Mouse (Mus musculus): Measurements from ENCODE around the gene Vangl1.
A peak's percentile ranks its signal among the peaks of the same experiment; 100 is the strongest.

Vangl1 gene

DNA sequence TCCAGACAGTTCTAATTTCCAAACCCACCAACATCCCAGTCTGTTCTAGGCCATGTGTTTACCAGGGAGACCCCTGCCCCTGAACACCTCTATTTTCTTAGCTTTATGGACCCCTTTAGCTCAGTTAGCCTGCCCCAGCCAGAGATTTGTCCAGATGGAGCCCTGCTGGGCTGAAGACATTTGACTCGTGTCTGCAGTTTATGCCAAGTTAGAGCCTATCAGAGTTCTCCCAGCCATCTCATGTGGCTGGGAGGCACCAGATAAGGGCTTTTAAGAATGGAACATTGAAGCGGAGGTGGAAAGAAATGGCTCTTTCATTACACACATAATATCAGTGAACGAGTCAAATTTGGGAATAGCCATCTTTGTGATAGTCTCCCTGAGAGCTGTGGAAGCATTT is 61.0 kb downstream of the Vangl1 start:
- DNase-seq (ENCODE audit: low spot score in 2 of 2): no peak

DNA sequence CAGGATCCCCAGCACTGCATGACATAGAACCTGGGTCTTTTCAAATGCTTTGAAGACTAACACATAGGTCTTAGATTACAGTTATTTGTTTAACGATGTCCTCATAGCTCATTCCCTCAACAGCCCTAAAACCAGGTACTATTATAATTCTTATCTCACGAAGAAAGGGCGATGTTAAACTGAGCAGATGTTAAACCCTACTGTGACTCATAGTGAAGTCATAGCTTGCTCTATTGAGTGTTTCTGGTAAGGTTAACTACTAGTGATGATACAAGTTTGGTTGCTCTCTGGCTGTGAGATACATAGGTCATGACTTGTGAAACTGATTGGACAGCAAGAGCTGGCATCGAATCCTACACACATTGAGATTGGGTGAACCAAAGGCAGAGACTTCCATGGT is 61.5 kb downstream of the Vangl1 start:
- no peak for DNase-seq (ENCODE audit: low spot score in 2 of 2)

DNA sequence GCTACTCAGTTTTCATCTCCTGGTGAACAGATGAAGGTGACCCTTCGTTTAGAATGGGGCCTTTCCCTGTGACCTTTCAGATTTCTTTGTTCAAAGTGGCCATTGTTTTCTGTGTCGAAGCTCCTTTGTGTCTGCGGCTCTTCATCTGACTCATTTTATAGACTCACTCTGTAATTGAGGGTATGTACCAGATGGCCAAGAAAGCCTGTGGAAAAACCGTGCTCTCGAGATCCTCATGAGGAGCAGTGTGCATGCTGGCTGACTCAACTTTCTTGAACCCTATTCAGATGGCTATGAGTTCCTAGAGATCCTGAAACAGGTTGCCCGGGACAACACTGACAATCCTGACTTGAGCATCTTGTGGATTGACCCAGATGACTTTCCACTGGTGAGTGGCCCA is 62.6 kb downstream of the Vangl1 start:
- no peak for DNase-seq (ENCODE audit: low spot score in 2 of 2)

DNA sequence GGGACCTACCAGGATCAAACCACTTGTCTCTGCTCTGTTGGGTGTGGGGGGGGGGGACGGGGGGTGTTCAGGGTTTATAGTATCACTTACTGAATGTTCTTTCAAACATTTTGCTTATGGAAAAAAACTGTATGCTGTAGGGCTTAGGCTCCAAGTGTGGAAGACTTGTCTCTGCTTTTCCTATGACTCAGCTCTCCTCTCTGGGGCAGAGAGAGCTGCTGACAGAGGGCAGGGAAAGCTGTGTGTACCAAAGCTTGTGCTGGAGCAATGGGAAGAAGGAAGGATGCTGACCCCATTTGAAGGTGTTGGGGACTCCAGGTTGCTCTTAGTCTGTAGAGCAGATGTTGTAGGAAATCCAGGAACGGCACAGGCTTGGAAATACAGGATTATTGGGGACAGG is 63.0 kb downstream of the Vangl1 start:
- DNase-seq (ENCODE audit: low spot score in 2 of 2): no peak

DNA sequence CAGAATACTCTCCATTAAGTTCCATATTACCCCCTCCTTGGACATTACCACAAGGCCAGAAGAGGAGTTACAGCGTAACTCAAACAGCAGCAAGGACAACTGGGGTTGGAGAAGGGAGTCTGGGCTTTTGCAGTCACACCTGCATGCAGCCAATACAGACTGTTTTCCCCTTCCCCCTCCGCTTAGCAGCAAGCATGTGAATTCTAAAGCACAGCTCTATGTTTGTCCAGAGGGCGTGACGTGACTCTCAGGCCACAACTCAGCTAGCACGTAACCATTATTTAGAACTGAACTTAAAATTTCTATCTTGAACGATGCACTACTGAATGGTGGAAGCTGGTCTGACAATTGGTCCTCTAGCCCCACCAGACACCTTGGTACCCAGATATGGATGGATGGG is 63.9 kb downstream of the Vangl1 start:
- DNase-seq (ENCODE audit: low spot score in 2 of 2): no peak

DNA sequence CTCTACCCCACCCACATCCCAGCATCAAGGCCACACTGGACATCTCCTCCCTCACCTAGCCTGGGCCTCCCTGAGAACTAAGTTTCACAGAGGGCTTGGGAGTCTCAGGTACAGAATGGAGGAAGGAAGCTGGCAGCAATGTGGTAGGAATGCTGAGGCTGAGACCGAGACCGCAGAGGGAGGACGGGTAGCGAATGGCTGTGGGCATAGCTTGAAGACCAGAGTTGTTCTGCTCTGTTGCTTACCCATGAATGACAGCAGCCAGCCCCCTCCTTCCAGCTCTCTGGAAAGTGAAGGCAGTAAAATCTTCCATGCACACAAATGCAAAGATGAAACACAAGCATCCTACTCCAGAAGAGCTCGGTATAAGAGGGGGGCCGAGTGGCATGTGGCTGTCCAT is 65.6 kb downstream of the Vangl1 start:
- DNase-seq (ENCODE audit: low spot score in 2 of 2): no peak

DNA sequence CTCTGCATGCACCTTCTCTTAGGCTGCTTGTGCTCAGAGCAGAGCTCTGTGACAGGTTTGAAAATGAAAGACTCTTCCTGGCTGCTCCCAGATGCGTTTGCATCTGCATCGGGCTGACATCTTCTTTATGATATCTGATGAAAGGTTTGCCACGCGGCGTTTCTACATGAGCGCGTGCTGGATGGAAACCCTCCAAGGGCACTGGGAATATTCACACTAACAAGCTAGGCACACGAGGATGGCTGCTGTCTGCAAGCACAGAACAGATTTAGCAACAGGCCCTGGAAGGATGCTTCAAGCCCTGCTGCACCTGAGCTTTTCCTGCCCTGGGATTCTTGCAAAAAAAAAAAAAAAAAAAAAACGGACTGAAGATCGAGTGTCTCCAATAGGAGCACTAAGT is 67.3 kb downstream of the Vangl1 start:
- no peak for DNase-seq (ENCODE audit: low spot score in 2 of 2)

DNA sequence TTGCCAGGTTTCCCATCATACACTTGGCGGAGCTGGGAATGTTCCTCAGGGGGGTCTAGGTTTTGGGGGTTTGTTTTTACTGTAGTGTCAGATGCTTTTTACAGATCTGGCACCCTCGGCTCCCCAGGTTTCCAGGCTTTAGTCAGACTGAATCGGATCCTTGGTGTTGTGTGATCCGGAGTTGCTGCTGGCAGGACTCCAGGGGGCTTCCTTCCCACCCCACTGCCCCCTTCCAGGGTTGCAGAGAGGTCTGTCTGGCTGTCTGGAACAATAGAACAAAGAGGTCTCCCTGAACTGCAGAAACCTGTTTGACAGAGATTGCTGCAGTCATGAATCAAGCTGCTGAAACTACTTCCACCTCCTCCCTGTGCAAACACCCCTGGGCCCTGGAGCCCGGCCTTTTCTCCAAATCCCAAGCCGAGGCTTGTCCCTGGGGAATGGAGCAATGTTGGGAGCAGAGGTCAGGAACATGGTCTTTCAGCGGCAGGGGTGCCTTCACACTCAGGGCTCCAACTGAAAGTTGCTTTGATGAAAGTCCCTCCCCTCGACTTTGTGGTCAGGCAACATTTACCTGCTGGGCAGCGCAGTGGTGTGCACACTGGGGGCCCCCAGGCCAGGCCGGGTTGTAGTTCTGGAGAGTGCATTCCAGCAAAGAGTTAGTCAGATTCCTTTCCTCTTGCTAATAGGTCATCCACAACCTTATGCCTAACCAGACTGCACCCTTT is 68.9 kb downstream of the Vangl1 start:
- DNase-seq (ENCODE audit: low spot score in 2 of 2): peak in 1 of 2 experiments; percentile 69

DNA sequence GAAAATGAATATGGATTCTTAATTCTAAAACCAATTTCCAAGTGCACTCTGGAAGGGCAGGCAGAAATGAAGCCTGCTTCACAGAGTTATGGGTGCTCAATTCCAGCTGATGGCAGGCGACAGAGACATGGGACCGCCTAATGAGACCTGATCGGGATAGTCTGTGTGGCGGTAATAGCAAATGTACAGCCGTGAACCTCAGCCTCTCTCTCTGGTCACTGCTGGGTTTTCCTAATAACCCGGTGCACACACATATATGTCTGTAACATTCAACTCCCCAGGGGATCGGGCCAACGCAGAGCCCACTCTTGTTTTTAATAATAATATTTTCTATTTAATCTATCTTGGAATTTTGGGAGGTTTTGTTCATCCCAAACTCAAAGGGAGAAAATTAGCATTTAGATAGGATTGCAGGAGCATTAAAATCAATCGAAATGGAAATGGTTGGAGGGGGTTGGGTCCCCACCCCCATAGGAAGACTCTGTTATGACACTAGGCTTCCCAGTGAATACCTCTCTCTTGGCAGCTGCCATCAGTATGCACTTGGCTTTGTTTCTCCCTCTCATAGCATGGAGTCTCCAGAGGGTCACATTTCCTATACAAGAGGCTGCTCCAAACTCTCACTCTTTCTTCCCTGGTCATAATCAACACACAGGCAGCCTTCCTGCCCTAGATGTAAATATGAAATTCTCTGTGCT is 72.7 kb downstream of the Vangl1 start:
- no peak for DNase-seq (ENCODE audit: low spot score in 2 of 2)

DNA sequence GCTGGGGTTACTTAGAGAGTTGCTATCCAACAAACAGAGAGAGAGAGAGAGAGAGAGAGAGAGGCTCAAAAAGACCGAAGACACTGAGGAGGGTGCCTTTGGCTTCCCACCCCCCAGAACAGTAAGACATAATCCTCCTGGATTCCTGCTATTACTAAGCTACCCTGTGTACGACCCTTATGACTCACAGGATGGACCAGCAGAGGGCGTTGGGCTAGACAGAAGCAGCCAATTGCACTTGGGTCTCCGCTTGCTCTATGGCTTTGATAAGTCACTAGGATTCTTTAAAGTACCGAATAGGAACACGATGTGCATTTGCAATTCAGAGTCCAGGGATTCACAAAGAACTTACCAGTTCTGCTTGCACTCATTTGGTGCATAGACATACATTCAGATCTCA is 74.0 kb downstream of the Vangl1 start:
- no peak for DNase-seq (ENCODE audit: low spot score in 2 of 2)

DNA sequence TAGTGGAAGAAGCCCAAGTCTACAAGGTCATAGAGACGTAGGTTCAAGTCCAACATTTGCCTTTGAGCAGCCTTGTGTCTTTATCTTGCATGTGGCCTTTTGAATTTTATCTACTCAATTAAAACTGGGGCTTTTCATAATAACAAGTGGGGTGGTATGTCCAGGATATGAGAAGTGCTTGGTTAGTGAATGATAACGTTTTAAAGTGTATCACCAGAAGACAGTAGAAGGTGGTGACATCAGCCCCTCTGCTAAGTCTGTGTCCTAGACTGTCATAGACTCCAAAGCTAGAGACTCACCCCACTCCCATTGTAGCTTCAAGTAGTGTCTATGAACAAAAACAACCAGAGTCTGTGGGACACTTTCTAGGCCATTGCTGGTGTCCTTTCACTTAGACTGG is 76.3 kb downstream of the Vangl1 start:
- DNase-seq (ENCODE audit: low spot score in 2 of 2): no peak

DNA sequence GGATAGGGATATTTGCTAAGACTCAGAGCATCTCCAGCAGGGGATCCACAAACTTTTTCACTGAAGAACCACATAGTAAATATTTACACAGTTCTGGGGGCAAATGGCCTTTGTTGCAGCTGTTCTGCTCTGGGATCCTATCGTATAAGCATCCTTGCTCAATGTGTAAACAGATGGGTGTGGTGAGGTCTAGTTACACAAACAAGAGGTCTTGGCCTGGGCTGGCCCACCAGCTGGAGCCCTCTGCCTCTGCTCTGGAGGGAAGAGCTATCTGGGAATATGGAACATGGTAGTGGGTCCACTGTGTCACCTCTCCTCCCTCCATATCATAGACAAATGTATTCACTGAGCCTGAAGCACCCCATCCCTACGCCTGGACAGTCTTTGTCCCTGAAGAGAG is 77.4 kb downstream of the Vangl1 start:
- no peak for DNase-seq (ENCODE audit: low spot score in 2 of 2)

DNA sequence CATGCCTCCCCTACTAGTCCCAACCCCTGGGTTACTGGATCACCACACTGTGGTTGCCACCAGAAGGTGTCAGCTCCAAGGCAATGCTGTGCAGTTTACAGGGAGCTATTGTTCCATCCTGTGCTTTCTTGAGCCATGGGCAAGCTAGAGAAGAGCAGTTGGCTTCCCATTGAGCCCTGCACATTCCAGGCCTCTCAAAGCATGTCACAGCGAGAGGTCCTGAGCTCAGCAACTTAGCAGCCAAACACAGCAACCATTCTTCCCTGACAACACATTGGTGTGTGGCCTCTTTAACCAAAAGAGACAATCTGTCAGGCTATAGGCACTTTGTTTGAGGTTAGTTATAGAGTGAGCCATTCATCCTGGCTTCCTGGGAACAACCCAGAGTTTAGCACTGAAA is 78.9 kb downstream of the Vangl1 start:
- no peak for DNase-seq (ENCODE audit: low spot score in 2 of 2)

DNA sequence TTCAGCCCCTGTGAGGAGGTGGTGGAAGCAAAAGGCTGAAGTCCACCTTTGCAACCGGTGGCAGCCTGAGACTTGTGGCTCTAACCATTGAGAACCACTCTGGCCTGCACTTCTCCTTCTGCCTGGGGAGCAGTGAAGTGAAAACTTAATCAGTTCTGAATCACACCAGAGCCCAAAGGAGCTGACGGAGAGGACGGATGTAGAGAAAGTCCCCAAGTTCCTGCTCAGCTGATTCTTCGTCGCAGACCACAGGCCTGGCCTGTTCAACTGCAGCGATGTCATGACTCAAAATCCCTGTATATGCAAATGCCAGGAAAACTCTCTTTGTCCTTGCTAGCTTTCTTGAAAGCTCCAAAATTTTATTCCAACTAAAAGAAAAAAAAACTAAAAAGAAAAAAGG is 80.8 kb downstream of the Vangl1 start:
- no peak for DNase-seq (ENCODE audit: low spot score in 2 of 2)

DNA sequence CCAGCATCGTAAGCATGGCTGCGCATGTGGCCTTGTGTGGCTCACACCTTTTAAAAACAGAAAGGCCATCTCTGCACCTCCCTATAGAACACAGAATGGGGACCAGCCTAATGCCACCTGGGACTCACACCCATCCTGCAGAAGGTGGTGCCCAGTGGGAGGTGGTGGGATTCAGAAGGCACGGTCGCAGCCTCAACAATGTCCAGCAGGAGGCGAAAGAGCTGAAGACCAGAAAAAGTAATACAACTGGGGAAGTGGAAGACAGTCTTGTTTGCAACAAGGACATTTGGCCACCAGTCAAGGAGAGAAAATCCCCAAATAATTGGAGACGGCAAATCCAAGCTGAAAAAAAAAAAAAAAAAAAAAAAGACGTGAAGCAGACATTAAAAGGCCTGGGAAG is 82.4 kb downstream of the Vangl1 start:
- no peak for DNase-seq (ENCODE audit: low spot score in 2 of 2)

DNA sequence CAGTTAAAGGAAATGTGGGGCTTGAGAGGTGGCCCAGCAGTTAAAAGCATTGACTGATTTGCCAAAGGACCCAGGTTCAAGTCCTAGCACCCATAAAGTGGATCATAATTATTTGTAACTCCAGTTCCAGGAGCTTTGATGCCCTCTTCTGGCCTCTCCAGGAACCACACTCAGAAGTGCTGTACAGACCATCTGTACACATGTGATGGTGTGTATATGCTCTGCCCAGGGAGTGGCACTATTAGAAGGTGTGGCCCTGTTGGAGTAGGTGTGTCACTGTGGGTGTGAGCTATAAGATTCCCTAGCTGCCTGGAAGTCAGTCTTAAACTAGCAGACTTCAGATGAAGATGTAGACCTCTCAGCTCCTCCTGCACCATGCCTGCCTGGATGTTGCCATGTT is 83.5 kb downstream of the Vangl1 start:
- DNase-seq (ENCODE audit: low spot score in 2 of 2): no peak

DNA sequence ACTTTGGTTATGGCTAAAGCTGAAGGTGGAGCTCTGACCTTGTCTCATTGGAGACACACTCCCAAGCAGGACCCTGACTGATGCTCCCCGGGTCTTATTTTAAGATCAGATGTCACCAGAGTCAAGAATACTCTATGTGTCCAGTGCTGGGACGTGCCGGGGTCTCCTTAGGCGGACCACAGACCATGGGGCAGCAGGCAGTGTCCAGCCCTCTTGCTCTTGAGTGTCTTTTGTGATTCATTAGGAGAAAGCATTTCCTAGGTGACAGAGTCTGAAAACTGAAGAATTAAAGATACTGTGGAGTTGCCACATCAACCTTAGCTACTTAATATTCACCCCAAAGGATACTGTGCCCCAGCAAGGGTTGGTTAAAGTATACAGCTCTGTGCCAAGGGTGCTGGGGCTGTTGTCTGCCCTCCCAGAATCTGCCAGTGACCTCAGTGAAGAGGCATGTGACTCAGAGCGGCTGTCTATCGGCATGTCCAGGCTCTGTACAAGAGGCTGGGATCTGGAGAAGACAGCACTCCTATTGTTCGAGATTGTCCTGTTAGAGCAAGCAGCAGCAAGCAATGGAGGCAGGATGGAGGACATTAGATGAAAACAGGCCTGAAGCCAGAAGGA is 92.4 kb downstream of the Vangl1 start:
- DNase-seq (ENCODE audit: low spot score in 2 of 2): no peak

DNA sequence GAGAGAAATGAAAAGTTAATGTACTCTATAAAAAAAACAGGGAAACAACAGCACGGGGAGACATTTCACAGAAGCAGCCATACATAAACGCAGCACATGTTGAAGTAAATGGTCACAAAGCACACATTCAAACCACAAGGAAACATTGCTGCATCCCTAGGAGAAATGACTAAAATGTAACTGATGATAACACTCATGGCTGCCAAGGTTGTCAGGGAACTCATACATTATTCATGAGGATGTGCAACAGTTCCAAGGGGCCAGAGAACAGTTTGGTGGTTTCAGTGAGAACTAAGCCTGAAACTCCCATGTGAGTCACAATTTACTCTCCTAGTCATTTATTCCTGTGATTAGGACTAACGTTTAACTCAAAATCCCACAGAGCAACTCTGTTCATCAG is 96.3 kb downstream of the Vangl1 start:
- no peak for DNase-seq (ENCODE audit: low spot score in 2 of 2)

DNA sequence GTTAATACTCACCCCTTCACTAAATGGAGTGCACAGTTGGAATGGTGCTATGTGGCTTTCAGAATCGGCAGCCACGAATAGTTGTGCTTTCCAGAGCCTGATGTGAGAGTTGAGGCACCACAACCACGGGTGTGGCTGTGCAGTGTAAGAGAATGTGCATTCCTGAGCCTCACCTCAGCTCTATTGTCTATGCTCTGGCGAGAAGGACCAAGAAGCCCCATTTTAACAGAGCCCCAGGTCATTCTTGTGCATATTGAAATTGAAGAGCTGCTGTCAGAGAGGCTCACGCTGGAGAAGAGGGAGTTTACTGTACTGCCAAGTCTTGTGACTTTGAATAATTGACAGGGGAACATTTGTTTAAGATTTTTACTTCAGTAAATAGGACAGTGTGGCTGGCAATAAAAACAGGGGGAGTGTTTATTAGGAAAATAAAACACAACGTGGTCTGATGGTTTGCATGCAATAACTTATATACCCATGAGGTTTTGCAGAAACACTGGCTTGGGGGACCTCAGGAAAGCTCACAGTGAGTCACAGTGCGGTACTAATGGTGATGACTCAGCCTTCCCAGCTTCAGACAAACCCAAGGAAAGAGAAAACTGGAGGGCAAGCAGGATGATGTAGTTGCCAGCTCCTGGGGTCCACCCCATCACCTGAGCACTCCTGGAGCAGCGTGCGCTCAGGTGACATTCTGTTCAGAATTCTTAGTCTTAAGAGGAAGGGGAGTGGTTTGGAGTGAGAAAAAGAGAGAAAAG is 100.5 kb downstream of the Vangl1 start:
- DNase-seq (ENCODE audit: low spot score in 2 of 2): no peak

Measured in urinary bladder, postnatal 4 days (tissue).